Mouse (Mus musculus) heart, adult 2 months (tissue): ENCODE measurements around the gene Six2. TPM values are rescaled to one million over a fixed set of nuclear protein-coding genes. Genes with fewer than 3 reads are reported as not detected.

Experiments
- DNase-seq, 2 experiments: peaks; one replicate each; pipeline ENCODE4 v3.0.0; 2021
- H3K27ac ChIP-seq: fragments of 200-600 bp; 2 replicates; pipeline ENCODE4 v1.8.1; 2022
- H3K27me3 ChIP-seq: fragments of 200-500 bp; 2 replicates; pipeline ENCODE4 v1.6.1; 2012; ENCODE audit warnings: mild to moderate bottlenecking, low read length, inconsistent platforms, mixed read lengths; ENCODE audit not compliant: control insufficient read depth, insufficient read depth
- H3K36me3 ChIP-seq: fragments of 200-500 bp; 2 replicates; pipeline ENCODE4 v1.6.1; 2012; ENCODE audit warnings: low read length, inconsistent platforms; ENCODE audit not compliant: control insufficient read depth, insufficient read depth
- H3K4me1 ChIP-seq: fragments of 200-500 bp; 2 replicates; pipeline ENCODE4 v1.6.1; 2011; ENCODE audit warnings: low read length; ENCODE audit not compliant: control insufficient read depth, insufficient read depth
- H3K4me3 ChIP-seq: fragments of 200-600 bp; 2 replicates; pipeline ENCODE4 v1.8.1; 2022
- H3K79me2 ChIP-seq: fragments of 200-500 bp; replicated peaks from 2 replicates; pipeline ENCODE4 v1.6.1; 2012; ENCODE audit warnings: mild to moderate bottlenecking, inconsistent platforms, low read length, moderate library complexity, mixed read lengths; ENCODE audit not compliant: control insufficient read depth, insufficient read depth
- H3K9ac ChIP-seq: fragments of 200-500 bp; 2 replicates; pipeline ENCODE4 v1.6.1; 2012; ENCODE audit warnings: low read depth, mild to moderate bottlenecking, control low read depth, inconsistent platforms, low read length, mixed read lengths
- CTCF ChIP-seq: fragments of 200-600 bp; IDR thresholded peaks from 2 replicates; pipeline ENCODE4 v1.8.1; 2022; ENCODE audit warnings: antibody characterized with exemption, mild to moderate bottlenecking, moderate library complexity
- EP300 ChIP-seq: fragments of 200-500 bp; IDR thresholded peaks from 2 replicates; pipeline ENCODE4 v1.6.1; 2011; ENCODE audit warnings: low read depth, low read length, control low read depth; ENCODE audit not compliant: insufficient read depth
- POLR2A ChIP-seq: fragments of 200-500 bp; IDR thresholded peaks from 2 replicates; pipeline ENCODE4 v1.6.1; 2011; ENCODE audit warnings: mild to moderate bottlenecking, low read depth, low read length, control low read depth; ENCODE audit not compliant: insufficient read depth
- WGBS: fragments of 180-500 bp; shearing (Covaris S2); methylation state at CpG from one replicate; pipeline ENCODE4 v1.1.7; 2018; 5-methylcytosine and 5-hydroxymethylcytosine counted together
- intact Hi-C: fragments of 180-260 bp; cut with DNase I; formaldehyde crosslinking; loops from one replicate; pipeline ENCODE4 v1.15.1; 2025
- polyA plus RNA-seq: library from polyadenylated mRNA; depleted of rRNA; stranded (reverse); fragments of >200 nt; gene quantifications from 2 replicates; pipeline ENCODE4 v1.2.3, GENCODE M21; 2012; rRNA removed
- total RNA-seq, 2 experiments: library from RNA; stranded (reverse); gene quantifications; 2 replicates each; pipeline ENCODE4 v1.2.3; 2021

Six2 gene
- total and polyA plus RNA-seq, 3 experiments, result 0.35 to 0.43 TPM; not detected in 1

- Histone ChIP-seq H3K36me3 (no peaks in the 10 kb centered on the region), H3K79me2 (no peaks in the 10 kb centered on the region), H3K4me3 (no peak overlapping the region), H3K9ac (no peak overlapping the region), H3K4me1 (no peaks in the 10 kb centered on the region), H3K27ac (no peak overlapping the region), H3K27me3 (peaks cover 6% of the 10 kb centered on the region; the same call in 1 of the 2 replicates)
- TF ChIP-seq POLR2A, result no peak
- TF ChIP-seq CTCF, result peak; percentile 74
- no peak for TF ChIP-seq EP300
- DNase-seq, result peak in 1 of 2 experiments; percentile 59
- WGBS, result 6% methylated on average over 36 of the region's 36 CpGs
- intact Hi-C loops, result no loop called here
These were observed 42.1 kb downstream of the Six2 start for GRCm38 (mm10) chr17:85645718-85646665.

DNA sequence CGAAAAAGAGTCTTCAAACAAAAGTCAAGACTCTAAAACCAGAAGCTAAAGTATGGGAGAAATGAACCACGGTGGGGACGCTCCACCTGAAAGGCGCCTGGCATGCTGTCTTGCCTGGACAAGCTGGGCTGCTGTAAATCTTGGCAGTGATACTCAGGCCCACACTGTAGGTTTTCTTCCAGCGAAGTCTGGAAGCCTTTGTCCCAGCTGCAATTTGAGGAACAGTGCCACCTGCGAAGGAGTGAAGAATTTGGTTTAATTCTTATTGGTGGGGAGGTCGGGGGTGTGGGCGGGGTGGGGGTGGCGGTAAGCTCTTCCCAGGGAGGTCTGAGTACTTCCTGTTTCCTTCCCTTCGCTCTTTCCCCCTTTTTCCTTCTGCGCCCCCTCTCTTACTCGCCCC is 42.8 kb downstream of the Six2 start:
- H3K9ac ChIP-seq, result no peak overlapping the region
- no peak overlapping the region for H3K27ac ChIP-seq
- intact Hi-C loops, result no loop called here
- H3K36me3 ChIP-seq, result no peaks in the 10 kb centered on the region
- WGBS, result 15% methylated on average over 9 of the region's 12 CpGs
- H3K79me2 ChIP-seq, result no peaks in the 10 kb centered on the region
- no peak overlapping the region for H3K4me3 ChIP-seq
- no peaks in the 10 kb centered on the region for H3K4me1 ChIP-seq
- no peak for TF ChIP-seq CTCF
- no peak for TF ChIP-seq EP300
- no peak for TF ChIP-seq POLR2A
- peaks cover 6% of the 10 kb centered on the region; the same call in 1 of the 2 replicates for H3K27me3 ChIP-seq
- no peak for DNase-seq

GRCm38 (mm10) chr17:85637876-85638275 is 50.2 kb downstream of the Six2 start:
- DNase-seq, result no peak
- Histone ChIP-seq H3K27ac (no peak overlapping the region), H3K4me3 (no peak overlapping the region), H3K27me3 (no peaks in the 10 kb centered on the region; the same call in 1 of the 2 replicates), H3K4me1 (no peaks in the 10 kb centered on the region), H3K36me3 (no peaks in the 10 kb centered on the region), H3K79me2 (no peaks in the 10 kb centered on the region), H3K9ac (no peak overlapping the region)
- intact Hi-C loops, result loop anchor here (10.0 kb wide), 1 partner anchor 613 kb away; the partner anchor contains the start of gene Slc3a1
- TF ChIP-seq CTCF, result no peak
- no peak for TF ChIP-seq EP300
- TF ChIP-seq POLR2A, result no peak
- WGBS, result 50% methylated on average over 5 of the region's 6 CpGs

Other genes starting within 250 kb of the Six2 start
- not detected for gene Six3, start 74.7 kb downstream of the Six2 start, total RNA-seq
- gene Six3, start 74.7 kb downstream of the Six2 start, polyA plus RNA-seq, result 0.06 TPM in 1 of 2 replicates, not detected in the other